Mouse (Mus musculus): Measurements from ENCODE around the gene Alg1.
A peak's percentile ranks its signal among the peaks of the same experiment; 100 is the strongest.
"Not testable (repeated sequence)": the region's sequence is repeated elsewhere in the genome, so short reads cannot be mapped to it uniquely, and the experiment has no call there.

The Alg1 gene

GRCm38 (mm10) chr16:5233418-5234313 is at the start of gene Alg1:
Gene Alg1, plus strand, starts transcription at chr16:5233621.
- peak; percentile 89 for DNase-seq

DNA sequence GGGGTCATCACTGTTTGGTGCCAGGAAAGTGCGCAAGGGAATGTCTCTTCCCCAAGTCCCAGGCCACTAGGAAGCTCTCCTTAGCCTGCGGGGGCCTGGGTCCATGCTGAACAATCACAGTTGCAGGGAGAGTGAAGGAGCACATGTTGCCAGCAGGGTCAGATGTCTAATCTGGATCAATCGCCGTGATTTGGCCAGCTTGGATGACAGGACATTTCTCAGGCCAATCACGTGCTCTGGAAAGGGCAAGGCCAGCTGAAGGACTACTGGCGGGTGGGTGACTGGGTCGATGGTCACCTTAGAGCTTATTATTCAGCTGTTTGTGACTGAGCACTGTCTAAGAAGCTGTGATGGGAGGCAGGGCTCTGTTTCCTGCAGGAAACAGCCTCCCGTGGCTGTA is 49.3 kb upstream of the Alg1 start:
- no peak for DNase-seq

DNA sequence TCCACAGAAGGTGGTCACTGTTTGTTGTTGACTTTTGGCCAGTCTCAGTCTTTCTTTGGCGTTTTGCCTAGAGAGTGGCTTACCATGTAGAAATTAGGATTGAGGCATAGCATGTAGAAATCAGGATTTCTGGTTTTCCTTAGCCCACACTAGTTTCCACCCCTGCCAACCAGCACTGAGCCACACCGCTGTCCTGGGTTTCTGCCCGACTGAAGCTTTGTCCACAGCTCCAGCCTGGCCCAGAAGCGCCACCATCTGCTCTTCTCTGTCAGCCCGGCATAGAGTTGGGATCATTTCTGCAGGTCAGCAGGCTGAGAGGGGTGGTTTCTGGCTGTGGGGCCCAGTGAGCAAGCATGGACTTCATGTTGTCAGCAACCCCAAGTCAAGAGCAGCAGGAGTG is 48.5 kb upstream of the Alg1 start:
- no peak for DNase-seq

GRCm38 (mm10) chr16:5185691-5186090 is 47.7 kb upstream of the Alg1 start:
- no peak for DNase-seq

DNA sequence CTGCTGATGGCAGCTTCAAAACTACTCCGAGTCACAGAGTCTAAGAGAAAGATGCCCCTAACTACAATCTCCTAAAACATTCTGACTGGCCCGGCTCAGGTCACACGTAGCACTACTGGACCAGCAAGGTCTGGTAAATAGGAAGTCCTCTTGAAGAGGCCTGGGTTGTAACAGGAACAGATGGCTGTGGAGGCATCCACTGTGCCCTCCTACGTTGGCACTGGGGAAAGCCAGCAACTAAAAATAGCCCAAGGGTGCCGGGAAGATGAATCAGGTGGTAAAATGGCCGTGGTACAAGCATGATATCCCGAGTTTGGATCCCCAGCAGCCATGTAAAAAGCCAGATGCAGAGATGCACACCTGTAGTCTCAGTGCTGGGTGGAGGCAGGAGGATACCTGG is 47.2 kb upstream of the Alg1 start:
- DNase-seq, result no peak

GRCm38 (mm10) chr16:5195080-5195479 is 38.3 kb upstream of the Alg1 start:
- DNase-seq, result peak; percentile 30

DNA sequence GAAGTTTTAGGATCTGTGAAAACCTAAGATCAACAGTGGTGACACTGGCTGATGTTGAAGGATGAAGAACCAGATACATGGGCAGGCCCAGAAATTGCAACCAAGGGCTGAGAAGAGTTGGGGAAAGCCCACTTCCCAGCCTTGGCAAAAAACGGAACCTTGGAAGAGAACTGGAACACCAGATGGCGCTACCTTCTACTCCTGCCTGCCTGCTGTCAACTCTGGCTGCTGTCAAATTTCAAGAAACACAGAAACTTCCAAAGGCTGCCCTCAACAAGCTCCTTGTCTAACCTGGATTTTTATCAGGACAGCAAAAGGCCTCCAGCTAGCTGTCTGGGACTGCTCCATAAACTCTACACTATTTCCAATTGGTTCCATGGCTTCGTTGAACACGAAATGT is 30.7 kb upstream of the Alg1 start:
- peak; percentile 42 for DNase-seq

- peak; percentile 43 for DNase-seq
Measured at GRCm38 (mm10) chr16:5203200-5203599, 30.2 kb upstream of the Alg1 start.

GRCm38 (mm10) chr16:5203668-5204433 is 29.6 kb upstream of the Alg1 start, which contains the start of gene Nagpa:
Gene Nagpa, minus strand, starts transcription at chr16:5204012.
- DNase-seq, result peak; percentile 71

GRCm38 (mm10) chr16:5205431-5205970 is 27.9 kb upstream of the Alg1 start:
- DNase-seq, result no peak

DNA sequence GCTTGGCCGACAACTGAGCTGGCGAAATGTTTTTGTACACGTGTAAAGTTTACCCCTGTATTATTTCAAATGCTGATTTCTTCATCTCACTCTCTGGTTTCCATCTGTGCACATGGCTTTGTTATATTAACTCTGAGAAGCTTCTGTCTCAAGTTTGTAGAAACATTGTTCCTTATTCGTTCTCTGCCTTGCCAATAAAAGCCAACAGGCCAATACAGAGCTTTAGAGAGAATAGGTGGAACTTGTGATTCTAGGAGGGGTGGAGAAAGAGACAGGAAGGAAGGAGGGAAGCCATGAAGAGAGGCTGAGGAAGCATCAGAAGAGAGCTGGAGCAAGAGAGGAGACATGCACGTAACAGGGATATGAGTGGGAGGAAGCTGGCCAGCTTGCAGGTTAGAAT is 27.4 kb upstream of the Alg1 start:
- no peak for DNase-seq

DNA sequence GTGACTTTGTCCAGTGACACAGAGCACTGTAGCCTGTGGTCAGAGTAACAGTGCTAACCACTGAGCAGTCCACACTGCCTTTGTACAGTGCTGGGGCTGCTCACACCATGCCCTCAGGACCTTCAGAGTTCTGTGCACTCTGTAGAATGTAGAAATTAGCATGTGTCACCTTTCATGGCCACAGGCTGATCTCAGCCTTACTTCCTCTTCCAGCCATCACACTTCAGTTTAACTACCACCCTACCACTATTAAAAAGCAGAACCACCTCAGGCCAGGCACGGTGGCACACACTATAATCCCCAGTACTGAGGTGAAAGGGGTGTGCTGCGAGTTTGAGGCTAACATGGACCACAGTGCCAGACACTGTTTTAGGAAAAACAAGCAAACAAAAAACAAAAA is 23.1 kb upstream of the Alg1 start:
- no peak for DNase-seq

- no peak for DNase-seq
Measured at GRCm38 (mm10) chr16:5212150-5212549, 21.3 kb upstream of the Alg1 start.

GRCm38 (mm10) chr16:5214126-5214525 is 19.3 kb upstream of the Alg1 start:
- DNase-seq, result no peak

DNA sequence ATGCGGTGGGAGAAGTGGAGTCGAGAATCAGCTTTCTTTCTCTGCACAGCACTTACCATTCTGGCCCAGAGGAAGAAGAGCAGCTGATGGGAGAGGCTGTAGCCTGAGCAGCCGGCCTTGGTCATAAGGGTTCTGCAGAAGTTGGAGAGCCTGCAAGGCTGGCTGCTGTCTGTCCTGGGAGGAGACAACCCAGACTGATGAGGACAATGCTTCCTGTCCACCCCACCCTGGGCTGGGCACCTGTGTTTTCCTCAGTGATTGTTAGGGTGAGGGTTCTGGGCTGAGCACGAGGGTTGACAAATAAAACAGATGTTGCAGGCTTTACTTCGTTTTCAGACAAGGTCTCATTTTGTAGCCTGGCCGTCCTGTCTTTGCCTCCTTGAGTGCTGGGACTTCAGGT is 16.7 kb upstream of the Alg1 start:
- DNase-seq, result no peak

- no peak for DNase-seq
Measured at GRCm38 (mm10) chr16:5217341-5218133, 15.9 kb upstream of the Alg1 start.

- DNase-seq, result no peak
Measured at GRCm38 (mm10) chr16:5221403-5221802, 12.0 kb upstream of the Alg1 start.

- no peak for DNase-seq
Measured at GRCm38 (mm10) chr16:5222140-5222539, 11.3 kb upstream of the Alg1 start, which contains the start of gene AU021092. Gene AU021092, minus strand, starts transcription at chr16:5222299.

GRCm38 (mm10) chr16:5226534-5226933 is 6.9 kb upstream of the Alg1 start:
- DNase-seq, result not testable (repeated sequence)

- not testable (repeated sequence) for DNase-seq
Measured at GRCm38 (mm10) chr16:5227501-5227900, 5.9 kb upstream of the Alg1 start.

GRCm38 (mm10) chr16:5228103-5228502 is 5.3 kb upstream of the Alg1 start:
- DNase-seq, result not testable (repeated sequence)

GRCm38 (mm10) chr16:5232982-5233381 is 439 bp upstream of the Alg1 start:
- DNase-seq, result no peak

GRCm38 (mm10) chr16:5242355-5242754 is 8.9 kb downstream of the Alg1 start:
- DNase-seq, result no peak

All from thymus, postnatal 25 days (tissue).